Mouse (Mus musculus) layer of hippocampus, adult 18-20 months (tissue): ENCODE measurements at regions not wholly inside any gene's neighbourhood (a gene's known extent, or its start where the extent isn't known, plus 50 kb on each side); places are given as distances from the start of the nearest gene placed in this dataset.

Source experiments
- DNase-seq, 2 experiments: peaks; one replicate each; pipeline ENCODE4 v3.0.0; 2022; ENCODE audit warnings: low spot score in 2 of 2

GRCm38 (mm10) chr6:34246512-34246911 lies 69.6 kb upstream of the Slc35b4 start:
- no peak for DNase-seq

DNA sequence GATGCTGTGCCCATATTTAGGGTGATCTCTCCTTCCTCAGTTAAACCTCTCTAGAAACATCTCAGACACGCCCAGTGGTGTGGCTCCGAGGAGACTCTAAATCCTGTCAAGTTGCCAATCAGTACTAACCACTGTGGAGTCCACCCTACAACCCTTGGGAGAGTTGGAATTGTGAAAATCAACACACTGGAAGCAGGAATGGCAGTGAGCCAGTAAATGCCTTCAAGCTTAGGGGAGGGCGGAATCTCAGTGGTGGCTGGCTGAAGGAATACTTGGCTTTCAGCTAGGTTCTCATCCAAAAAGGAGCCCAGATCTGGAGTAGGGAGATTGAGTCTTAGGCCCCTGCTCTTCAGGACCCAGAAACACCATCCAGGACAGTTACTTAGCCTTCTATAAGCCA lies 66.1 kb upstream of the Slc35b4 start:
- no peak for DNase-seq

DNA sequence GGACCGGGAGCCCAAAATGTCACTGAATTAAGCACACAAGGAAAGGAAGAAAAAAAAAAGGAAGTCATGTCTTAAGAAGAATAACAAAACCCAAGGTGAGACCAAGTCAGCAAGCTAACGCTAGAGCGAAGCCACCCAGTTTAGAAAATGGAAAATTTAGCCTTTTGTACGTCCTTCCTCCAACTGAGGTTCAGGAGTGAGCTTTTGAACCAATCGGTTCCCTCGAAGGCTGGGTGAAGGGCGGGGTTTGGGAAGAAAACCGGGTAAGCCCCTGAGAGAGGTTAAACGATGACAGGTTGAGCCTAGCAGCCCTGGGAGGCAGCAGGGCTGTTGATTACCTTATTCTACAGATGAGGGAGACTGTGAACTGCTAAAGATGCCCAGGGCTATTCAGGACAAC lies 65.6 kb upstream of the Slc35b4 start:
- DNase-seq: no peak

DNA sequence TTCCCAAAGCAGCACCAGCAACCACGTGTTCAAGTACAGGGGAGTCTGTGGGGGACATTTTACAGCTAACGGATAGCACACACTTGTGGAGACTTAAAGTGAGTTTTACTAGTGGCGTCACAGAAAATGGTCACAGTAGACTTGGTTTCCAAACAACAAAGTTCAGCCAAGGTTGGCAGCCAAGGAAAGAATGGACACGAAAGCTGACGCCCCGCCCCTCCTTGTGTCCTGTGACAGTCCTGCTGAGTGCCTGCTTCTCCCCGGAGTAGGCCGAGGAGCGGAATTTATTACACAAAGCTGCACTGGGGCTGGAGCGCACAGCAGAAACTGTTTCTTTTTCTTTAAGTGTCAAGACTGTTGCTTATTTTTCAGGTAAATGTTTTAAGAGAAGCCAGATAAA lies 58.2 kb upstream of the Slc35b4 start:
- DNase-seq: no peak

DNA sequence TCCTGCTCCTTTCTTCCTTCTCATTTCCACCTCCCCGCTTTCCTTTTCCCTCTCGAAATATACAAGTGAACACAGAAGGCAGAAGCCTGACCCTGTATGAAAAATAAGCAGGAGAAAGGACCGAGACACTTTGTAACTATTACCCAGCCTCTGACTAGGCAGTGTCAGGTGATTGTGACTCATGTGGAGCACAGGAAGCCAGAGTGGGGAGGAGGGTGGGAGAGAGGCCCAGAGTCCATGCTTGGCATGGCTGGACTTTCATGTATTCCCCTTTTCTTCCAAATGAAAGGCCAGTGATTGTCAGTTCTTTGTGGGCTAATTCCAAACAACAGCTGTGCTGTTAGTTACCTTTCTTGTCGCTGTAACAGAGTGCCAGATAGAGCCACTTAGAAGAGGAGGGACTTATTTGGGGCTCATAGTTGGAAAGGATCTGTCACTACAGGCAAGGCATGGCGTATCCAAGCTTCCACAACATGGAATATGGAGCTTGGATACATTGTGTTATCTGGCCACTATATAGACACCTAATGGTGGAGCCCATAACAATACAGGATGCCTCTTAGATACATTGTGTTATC lies 57.6 kb upstream of the Slc35b4 start:
- no peak for DNase-seq

DNA sequence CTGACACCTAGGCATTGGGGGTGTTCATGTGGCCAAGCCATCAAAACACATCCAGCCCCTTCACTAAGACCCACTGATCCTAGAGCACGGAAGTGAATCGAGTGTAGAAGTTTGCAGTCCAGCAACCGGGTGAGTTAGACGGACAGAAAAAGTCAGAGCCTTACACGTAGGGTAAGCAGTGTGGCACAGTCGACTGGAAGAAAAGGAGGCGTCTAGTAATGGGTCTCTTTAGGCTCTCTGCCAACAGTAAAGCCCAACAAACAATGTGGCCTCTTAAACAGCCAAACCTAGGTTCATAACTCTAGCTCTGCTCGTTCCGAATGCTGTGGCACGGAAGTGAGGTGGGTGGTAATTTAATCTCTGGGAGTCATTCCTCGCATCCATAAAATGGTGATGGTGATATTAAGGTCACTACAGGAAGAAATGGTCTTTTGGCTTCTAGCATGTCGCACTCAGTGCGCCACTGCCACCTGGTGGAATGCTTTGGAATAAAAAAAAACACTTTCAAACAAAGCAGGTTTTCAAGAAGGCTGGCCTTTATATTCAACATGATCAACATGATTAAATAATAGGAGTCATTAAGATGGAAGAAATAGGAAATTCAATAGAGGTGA lies 54.0 kb upstream of the Slc35b4 start:
- peak; percentile 16 to 73 for DNase-seq

DNA sequence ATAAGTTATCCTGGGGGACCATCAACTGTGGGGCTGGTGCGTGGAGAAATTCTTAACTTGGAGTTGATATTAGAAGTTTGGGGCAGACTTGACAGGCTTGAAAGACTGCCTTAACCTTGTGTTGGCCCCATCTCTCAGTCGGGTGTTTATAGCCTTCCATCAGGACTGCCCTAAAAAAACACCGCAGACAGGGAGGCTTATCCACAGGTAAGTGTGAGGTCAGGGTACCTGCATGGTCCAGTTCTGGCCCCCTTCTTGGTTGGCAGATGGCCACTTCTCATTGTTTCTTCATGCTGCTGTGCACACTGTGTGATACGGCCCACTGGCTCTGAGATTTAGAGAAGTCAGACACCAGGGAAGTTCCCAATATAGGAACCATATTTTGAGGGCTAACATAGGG lies 50.2 kb upstream of the Slc35b4 start:
- DNase-seq: no peak
